Mouse (Mus musculus) heart, adult 18-20 months (tissue): ENCODE results near the gene Gfod2. TPM values are rescaled to one million over a fixed set of nuclear protein-coding genes. Genes with fewer than 3 reads are reported as not detected.

Source experiments
- DNase-seq, 2 experiments: peaks; one replicate each; pipeline ENCODE4 v3.0.0; 2021 to 2022; ENCODE audit warnings: mixed read lengths in 1 of 2
- long read RNA-seq, 2 experiments: library from polyadenylated mRNA; stranded (forward); transcript quantifications; one replicate each; pipeline ENCODE4 v2.0.0; 2021
- total RNA-seq, 2 experiments: library from RNA; stranded (reverse); gene quantifications; 2 replicates each; pipeline ENCODE4 v1.2.3; 2021

Gfod2 gene
- 1 to 10 TPM; 3.8 to 4.5 TPM for total RNA-seq
- long read RNA-seq, experiment 1, full-length matches to known transcripts, result 4 of 7 reads
- long read RNA-seq, experiment 1, partial matches to known transcripts, result 1 of 7 reads
- long read RNA-seq, experiment 1, other reads (novel, unspliced or antisense), result 2 of 7 reads
- long read RNA-seq, experiment 2, full-length matches to known transcripts, result 1 of 2 reads
- long read RNA-seq, experiment 2, partial matches to known transcripts, result 0 of 2 reads
- long read RNA-seq, experiment 2, other reads (novel, unspliced or antisense), result 1 of 2 reads

DNA sequence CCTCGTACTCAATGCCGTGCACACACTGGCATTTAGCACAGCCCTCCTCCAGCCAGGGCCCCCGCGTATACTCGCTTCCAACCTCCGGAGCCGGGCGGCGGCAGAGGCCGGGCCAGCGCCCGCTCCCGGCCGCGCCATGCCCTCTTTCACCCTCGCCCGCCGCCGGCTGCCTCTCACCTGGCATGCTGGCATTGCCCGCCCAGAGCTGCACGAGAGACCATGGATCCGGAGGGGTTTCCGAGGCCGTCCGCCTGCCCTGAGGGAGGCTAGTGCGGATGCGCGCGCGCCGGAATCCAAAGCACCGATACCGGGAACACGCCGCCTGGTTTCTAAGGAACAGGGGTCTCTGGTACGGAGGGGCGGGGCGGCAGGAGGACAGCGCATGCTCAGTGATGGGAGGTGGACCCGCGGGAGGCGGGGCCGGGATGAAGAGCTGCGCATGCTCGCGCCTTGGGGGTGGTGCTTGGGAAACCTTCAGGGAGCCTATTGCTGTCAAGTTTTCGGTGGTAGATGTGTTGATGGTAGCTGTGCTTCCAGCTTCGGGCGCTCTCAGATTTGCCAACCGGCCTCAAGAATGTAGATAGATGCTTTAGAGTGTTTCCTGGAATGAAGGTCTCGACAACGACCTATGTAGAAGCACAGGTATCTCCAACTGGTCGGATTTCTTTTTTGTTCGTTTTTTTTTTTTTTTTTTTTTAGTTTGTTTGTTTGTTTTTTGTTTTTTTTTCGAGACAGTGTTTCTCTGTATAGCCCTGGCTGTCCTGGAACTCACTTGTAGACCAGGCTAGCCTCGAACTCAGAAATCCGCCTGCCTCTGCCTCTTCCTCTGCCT, at the start of gene Gfod2:
Gene Gfod2, minus strand, starts transcription at position 388 of the 832 bp plus-strand sequence.
- peak; percentile 98 to 99 for DNase-seq

DNA sequence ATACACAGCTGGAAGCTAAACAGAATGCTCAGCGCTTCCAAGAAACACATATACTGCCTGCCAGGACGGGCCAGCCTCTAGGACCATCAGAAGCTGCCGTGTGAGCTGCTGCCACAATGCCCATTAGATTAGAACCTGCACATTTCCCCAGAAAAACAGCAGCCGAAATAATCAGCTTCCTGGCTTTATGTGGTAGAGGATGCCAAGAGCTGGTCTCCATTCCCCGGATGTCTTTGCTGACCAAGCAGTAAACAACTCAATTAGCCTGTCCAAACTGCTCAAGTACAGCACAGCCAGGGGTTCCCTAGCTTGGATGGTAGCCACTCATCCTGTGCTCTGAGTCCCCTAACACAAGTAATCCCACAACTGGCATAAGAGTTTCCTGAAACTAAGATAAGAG, 49.3 kb upstream of the Gfod2 start:
- DNase-seq, result peak in 1 of 2 experiments; percentile 35

DNA sequence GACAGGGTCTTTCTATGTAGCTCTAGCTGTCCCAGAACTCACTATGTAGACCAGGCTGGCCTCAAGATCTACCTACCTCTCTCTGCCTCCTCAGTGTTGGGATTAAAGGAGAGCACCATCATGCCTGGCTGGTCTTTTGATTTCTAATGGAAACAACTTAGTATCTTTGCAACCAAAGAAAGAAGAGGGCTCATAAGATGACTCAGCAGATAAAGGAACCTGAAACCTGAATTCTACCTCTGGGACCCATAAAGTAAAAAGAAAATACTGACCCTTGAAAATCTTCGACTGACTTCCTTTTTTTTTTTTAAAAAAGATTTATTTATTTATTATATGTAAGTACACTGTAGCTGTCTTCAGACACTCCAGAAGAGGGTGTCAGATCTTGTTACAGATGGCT, 47.5 kb upstream of the Gfod2 start:
- DNase-seq, result no peak

DNA sequence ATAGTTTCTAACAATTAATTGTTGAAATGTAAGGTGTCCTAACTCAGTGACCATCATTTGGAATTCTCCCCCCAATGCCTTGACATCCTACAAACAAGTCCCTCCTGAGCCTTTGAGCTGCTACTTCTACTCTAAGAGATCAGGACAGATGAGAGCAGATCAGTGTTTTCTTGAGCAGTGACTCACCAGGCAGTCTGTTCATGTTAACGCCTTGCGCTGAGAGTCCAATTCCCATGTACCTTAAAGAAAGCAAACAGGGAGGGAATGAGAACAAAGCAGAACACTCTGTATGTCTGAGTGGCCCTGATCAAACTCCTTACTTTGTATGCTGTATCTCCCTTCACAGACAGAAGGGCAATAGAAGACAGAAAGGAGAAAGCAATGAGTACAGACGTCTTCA, 46.9 kb upstream of the Gfod2 start:
- DNase-seq, result no peak

DNA sequence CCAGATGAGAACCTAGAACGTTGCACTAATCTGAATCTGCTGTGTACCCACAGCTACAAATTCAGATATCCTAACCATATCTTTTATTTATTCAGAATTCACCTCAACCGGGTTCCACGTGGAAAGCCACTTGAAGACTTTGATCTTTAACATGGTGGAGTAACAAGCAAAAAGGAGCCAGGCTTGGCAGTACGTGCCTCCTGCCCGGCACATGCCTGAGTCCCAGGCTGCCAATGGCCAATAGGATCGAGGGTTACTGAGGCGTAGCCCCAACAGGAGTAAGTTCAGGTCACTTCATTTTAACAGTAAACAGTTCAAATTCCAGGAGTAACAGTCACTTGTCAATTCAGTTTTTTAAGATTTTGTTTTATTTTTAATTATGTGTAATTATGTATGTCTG, 46.3 kb upstream of the Gfod2 start:
- no peak for DNase-seq

DNA sequence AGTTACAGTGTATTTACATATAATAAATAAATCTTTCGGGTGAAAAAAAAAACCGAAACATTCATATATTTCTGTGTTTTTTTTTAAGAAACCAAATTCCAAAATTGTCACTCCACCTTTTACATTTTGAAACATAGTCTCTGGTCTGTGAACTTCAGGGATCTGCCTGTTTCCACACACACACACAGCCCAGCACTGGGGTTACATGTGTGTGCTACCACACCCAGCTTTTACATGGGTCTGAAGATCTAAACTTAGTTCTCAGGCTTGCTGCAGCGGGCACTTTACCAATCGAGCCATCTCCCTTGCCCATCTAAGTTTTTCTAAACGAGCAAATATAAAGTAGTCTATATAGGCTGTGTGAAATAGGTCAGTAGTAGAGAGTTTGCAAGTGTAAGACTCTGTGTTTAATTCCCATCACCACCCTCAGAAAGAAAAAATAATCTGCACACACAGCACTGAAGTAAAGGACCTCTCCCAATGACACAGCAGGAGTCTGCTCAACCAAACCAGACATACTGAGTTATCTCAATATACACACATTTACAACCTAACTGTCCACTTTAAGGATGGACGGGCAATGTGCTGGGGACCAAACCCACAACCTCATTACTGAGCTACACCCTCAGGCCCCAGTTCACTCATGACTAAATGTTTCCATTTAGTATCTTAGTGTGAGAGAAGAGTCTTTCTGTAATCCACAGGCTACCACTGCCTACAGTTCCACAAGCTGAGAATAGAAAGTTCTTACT, 42.9 kb upstream of the Gfod2 start:
- DNase-seq, result no peak

DNA sequence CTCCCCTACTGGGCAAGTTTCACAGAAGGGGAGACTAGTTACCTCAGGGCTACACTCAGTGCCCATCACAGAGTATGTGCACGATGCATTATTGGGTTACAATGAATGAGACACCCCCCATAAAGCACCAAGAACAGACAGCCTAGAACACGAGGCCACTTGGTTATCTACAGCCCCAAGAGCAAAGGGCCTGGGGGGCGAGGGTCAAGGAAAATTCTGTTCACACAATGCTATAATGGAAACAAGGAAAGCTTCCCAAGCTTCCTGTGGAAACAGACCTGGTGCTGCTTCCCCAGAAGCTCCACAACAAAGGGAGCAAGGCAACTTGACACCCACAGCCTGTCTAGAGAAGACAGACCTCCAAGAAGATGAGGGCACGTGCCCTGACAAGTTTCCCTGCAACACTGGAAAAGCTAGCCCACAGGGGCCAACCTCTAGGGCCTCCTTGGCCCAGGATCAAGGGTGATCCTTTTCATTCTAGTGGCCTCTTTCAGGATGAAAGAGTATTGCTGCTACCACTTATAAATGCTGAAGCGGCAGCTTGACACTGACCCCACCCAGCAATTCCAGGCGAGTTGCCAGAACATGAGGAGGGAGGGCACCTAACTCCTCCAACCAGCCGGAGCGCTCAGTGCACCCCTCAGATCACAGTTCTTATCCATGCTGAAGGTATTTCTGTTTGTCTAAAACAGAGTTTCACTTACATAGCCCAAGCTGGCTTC, 40.8 kb upstream of the Gfod2 start:
- peak; percentile 89 to 90 for DNase-seq

DNA sequence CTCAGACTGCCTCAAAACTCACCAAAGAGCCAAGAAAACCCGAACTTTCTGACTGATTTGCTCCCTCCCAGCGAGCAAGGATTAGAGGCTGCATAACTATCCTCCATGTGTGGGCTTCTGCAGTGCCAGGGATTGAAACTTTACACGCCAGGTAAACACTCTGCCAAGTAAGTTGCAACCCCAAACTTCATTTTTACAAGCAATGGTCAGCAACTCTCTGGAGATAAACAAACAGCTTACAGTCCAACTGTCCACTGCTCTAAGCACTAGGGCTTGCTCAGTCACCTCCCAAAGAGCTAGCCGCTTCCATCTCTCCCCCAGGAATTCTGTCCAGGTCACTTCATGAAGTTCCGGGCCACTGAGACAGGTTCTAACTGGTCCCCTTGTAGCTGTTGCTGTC, 39.9 kb upstream of the Gfod2 start:
- DNase-seq, result no peak

DNA sequence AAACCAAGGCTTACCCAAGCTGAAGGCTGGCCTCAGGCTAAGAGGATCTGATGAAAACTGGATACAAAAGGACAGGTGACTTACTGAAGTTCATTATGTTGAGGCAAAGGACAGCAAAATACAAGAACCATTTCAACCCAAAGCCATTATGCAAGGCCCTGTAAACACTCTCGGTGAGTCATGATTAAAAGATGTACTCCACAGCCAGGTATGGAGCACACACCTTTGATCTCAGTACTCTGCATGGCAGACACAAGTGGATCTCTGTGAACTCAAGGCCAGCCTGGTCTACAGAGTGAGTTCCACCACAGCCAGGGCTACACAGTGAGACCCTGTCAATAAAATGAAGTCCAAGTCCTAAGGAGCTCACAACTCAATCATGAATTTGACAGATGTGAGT, 37.3 kb upstream of the Gfod2 start:
- DNase-seq, result no peak

DNA sequence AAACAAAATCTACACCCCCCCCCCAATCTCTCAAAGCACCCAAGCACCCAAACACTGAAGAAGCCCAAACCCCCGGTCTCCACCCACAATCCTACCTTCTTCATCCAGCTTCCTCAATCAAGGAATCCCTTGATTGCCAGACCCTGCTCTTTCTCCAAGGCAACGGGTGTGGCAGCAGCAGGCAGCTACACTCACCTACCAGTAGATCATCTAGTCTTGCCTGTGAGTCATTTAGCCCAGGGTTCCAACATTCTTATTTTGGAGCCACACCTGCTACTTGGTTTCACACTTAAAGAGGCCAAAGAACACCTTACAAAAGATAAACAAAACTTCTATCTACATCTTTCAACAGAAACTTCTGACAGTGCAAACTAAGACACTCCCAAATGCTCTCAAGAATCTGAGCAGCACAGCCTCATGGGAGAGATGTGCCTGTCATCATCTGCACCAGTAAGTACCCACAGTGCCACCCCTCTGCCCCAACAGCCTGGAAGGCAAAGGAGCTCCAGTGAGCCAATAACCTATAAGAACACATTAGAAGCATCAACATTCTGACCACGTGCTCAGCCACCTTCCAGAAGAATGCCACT, 35.6 kb upstream of the Gfod2 start:
- no peak for DNase-seq

DNA sequence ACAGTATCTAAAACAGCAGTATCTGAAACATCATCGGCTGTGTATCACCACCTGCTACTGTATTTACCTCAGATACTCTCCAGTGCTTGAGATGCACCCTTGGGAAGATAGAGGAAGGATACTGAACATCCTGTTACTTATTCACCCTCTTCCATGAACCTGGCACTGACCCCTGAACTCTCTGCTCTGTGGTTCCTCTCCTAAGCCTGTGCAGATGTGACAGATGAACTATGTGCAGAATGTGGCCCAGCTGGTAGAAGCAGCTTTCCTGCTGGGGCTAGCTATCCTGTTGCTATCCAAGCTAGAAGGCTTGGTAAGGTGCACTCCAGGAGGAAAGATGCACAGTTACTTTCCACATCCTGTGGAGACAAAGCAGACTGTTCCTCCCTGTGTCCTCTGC, 34.9 kb upstream of the Gfod2 start:
- no peak for DNase-seq

DNA sequence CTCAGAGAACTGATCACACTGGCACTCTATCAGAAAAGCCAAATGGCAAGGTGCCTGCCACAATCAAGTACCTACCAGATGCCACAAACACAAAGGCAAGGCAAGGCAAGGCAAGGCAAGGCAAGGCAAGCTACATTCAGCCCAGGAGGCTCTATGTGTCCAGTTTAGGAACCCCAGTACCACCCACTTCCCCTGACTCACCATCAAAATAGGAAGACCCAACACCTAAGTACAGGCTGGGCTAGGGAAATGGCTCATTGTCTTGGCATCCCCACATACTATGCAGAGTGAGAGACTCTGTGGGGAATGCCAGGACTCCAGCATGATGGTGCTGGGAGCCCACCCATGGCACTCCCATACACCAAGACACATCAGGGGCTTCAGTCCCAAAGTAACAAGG, 31.2 kb upstream of the Gfod2 start:
- DNase-seq, result no peak

DNA sequence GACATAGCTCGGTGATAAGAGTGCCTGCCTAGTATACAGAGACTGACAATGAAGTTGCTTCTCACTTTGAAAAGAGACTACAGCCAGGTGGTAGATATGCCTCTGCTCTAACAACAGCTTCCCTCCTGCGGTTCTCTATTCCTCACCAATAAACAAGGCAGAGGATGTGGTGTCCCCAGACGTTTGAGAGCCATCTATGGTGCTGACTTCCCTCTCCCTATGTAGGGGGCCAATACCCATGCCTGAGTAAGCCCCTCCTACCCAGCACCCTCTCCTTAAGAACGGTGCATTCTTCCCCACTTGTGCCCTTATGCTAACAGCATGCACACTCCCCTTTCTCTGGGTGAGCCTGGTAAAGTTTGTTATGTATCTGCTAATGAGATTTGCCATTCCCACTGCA, 30.5 kb upstream of the Gfod2 start:
- DNase-seq, result no peak

DNA sequence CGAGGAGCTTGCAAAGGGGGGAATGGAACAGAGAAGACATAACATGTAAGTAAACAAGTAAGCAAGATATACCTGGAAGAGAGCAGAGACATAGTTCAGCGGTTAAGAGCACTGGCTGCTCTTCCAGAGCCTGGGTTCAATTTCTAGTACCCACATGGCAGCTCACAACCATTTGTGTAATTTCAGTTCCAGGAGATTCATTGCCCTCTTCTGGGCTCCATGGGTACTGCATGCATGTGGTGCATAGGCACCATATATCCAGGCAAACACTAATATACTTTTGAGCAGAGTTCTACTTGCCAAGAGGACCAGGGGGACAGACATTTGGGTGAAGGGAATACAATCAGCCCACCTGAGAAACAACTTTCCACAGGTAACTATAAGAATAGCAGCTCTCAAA, 29.8 kb upstream of the Gfod2 start:
- DNase-seq, result peak in 1 of 2 experiments; percentile 74

DNA sequence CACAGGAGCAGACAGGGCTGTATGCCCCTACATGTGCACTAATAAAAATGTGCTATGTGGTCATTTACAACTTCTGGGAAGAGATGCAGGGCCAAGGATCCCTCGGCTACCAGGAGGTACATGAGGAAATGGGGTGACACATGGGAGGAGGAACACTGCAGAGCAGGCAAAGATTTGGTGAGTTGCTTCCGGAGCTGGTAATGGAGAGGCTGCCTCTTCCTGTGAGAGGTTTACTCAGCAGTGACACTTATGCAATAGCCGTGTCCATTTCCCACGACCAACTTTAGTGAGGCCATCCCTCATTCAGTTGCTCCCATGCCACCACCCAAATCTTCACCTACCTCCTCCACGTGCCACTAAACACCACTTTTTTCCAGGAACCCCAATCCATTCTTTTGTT, 21.8 kb upstream of the Gfod2 start:
- DNase-seq, result no peak

DNA sequence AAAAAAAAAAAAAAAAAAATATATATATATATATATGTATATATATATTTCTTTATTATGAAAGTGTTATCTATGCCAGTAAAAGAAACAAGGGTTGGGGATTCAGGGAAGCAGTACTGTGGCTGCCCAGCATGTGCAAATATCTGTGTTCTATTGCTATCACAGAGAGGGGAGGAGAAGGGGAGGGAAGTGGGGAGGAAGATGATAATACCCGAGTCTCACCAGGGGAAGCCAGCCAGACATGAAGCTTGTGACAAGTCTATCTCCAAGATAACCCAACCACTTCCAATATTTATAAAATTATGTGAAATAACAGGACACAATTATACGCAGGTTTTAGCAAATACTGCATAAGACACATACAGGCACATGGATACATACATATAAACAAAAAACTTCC, 19.4 kb upstream of the Gfod2 start:
- DNase-seq, result no peak

DNA sequence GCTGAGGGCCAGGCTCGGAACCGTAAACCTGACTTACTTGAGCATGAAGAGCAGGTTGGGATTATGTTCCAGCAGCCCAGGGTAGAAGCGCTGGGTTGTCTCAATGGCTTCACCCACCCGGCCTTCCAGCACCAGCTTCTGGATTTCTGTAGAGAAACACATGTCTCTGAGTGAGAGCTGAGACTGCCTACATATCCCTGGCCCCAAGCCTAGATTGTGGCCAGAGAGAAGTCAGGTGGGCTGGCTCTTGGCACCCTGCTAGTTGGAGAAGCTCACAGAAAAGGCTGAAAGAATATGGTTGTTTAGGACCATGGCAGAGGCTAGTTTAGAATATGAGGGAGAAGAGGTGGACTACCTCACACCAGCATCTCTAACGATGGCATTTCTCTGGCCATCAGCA, 16.0 kb upstream of the Gfod2 start:
- DNase-seq, result no peak

DNA sequence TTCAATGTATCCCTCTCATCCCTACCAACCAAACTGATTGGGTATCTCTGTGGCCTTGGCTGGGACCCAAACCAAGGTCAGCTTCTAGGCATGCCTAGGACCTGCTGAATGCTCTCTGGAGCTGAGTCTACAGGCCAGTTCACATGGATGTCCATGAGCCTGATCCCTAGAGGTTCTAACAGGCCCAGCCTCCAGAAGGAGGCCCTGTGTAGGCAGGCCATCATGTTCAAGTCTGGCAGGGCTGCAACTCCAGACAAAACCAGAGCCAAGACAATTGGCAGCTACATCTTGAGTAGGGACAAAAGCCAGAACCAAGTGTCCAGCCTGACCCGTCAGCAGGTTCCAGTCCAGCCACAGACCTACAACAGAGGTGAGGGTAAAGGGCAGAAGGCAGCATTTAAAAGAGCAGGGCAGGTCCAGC, 15.0 kb upstream of the Gfod2 start:
- DNase-seq, result peak in 1 of 2 experiments; percentile 24

DNA sequence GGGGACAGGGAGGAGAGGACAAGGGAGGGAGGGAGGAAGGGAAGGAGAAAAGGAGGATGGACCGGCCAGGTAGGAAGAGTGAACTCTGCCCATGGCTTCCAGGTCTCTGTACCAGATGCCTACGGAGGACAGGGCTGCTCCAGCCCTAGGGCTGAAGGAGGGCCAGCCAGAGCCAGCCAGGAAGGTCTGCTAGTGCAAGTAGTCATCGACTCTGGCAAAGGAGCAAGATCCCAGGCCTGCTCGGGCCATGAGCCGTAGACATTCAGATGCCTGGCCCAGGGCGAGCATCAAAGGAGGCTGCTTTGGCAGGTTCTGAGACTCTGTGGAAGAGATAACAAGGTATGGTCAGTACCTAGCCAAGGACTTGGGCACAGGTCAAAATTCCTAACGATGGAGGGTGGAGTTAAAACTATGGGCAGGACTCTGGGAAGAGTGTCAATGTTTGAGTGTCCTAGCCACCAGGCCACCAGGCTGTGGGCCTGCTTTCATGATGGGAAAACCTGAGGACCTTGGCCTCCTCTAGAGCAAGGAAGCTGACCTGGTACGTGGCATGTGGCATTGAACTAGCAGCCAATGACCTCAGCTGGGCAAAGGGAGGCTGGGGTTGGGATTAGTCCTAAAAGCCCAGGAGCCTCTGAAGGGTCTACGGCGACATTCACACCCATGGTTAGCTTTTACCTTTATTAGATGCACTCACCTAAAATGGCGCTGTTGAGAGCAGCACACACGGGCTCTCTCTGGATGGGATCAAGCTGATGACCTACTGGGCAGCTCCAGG, 13.1 kb upstream of the Gfod2 start:
- DNase-seq, result no peak

DNA sequence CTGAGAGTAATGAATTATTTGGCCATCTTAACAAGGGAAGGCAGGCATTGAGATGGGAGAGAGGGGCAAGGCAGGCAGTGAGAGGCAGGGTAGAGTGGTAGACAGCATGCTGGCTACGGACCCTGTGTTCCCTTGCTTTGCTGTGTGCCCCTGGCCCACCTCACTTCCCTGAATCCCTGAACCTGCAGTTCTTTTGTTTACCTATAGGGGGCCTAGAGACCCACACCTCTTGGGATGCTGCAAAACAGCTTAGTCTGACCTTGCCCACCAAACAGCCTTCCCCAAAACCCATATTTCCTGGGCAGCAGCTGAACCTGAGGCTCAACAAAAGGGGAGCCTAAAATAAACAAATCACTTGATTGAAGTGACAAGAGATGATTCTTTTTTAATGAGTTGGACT, 12.1 kb upstream of the Gfod2 start:
- peak in 1 of 2 experiments; percentile 49 for DNase-seq
